Mouse (Mus musculus) limb, embryonic 11.5 days (tissue): ENCODE results near the gene Gm10134. TPM values are rescaled to one million over a fixed set of nuclear protein-coding genes. Genes with fewer than 3 reads are reported as not detected.

Source experiments
- ATAC-seq: fragments of 200-750 bp; cut with Nextera tagmentation; 2 replicates; pipeline ENCODE4 v1.8.0; 2017; ENCODE audit warnings: low read depth; ENCODE audit not compliant: insufficient number of reproducible peaks, low FRiP score, low TSS enrichment
- DNase-seq: peaks from one replicate; pipeline ENCODE4 v3.0.0-alpha.2; 2015; ENCODE audit warnings: low spot score
- H3K27ac ChIP-seq: fragments of 300-500 bp; sonication (generic); replicated peaks from 2 replicates; pipeline ENCODE4 v1.5.1; 2014; ENCODE audit warnings: low read depth, mild to moderate bottlenecking, low read length
- H3K27me3 ChIP-seq: fragments of 300-500 bp; sonication (generic); 2 replicates; pipeline ENCODE4 v1.6.1; 2014; ENCODE audit warnings: mild to moderate bottlenecking, low read length, mixed read lengths; ENCODE audit not compliant: control insufficient read depth, insufficient read depth
- H3K36me3 ChIP-seq: fragments of 300-500 bp; sonication (generic); 2 replicates; pipeline ENCODE4 v1.6.1; 2014; ENCODE audit warnings: mild to moderate bottlenecking, low read length, moderate library complexity, mixed read lengths; ENCODE audit not compliant: control insufficient read depth, insufficient read depth
- H3K4me1 ChIP-seq: fragments of 300-500 bp; sonication (generic); 2 replicates; pipeline ENCODE4 v1.6.1; 2014; ENCODE audit warnings: low read length, mixed read lengths; ENCODE audit not compliant: control insufficient read depth, insufficient read depth
- H3K4me2 ChIP-seq: fragments of 300-500 bp; sonication (generic); 2 replicates; pipeline ENCODE4 v1.6.1; 2014; ENCODE audit warnings: low read depth, mild to moderate bottlenecking, moderate library complexity; ENCODE audit not compliant: severe bottlenecking
- H3K4me3 ChIP-seq: fragments of 300-500 bp; sonication (generic); 2 replicates; pipeline ENCODE4 v1.5.1; 2014; ENCODE audit warnings: low read depth, low read length
- H3K9ac ChIP-seq: fragments of 300-500 bp; sonication (generic); 2 replicates; pipeline ENCODE4 v1.6.1; 2014; ENCODE audit warnings: mild to moderate bottlenecking, low read length
- H3K9me3 ChIP-seq: fragments of 300-500 bp; sonication (generic); 2 replicates; pipeline ENCODE4 v1.6.1; 2016; ENCODE audit warnings: low read length; ENCODE audit not compliant: control insufficient read depth
- WGBS: fragments of 180-500 bp; shearing (Covaris S2); extraction: QIAGEN DNeasy Blood & Tissue Kit; methylation state at CpG from one replicate; pipeline ENCODE4 v1.1.7; 2014; 5-methylcytosine and 5-hydroxymethylcytosine counted together
- polyA plus RNA-seq: library from polyadenylated mRNA; unstranded; fragments of >200 nt; fragmentation: Nextera tagmentation; extraction: Ambion mirVana; gene quantifications from 2 replicates; pipeline ENCODE4 v1.2.1, GENCODE M21; 2014

Gm10134 gene
- polyA plus RNA-seq, result not detected in 2 replicates

- H3K36me3 ChIP-seq, result no peaks in the 10 kb centered on the region
- H3K27ac ChIP-seq, result no peak within 1 kb of the TSS
- H3K4me3 ChIP-seq, result no peak within 1 kb of the TSS
- ATAC-seq (no peak), DNase-seq (no peak)
- H3K9me3 ChIP-seq, result no peaks in the 10 kb centered on the region
- H3K4me2 ChIP-seq, result no peak within 1 kb of the TSS
- H3K27me3 ChIP-seq, result no peaks in the 10 kb centered on the region
- H3K4me1 ChIP-seq, result no peaks in the 10 kb centered on the region
- 74% methylated on average over 3 of the region's 3 CpGs for WGBS
- no peak within 1 kb of the TSS for H3K9ac ChIP-seq
Measured at GRCm38 (mm10) chr2:28505795-28506194, at the start of gene Gm10134. Gm10134 (plus strand) TSS chr2:28506095.

GRCm38 (mm10) chr2:28456616-28457015, 49.3 kb upstream of the Gm10134 start:
- Histone ChIP-seq H3K36me3 (peaks cover 2% of the 10 kb centered on the region; the same call in 1 of the 2 replicates), H3K4me1 (no peaks in the 10 kb centered on the region), H3K9me3 (no peaks in the 10 kb centered on the region), H3K9ac (no peak overlapping the region), H3K4me2 (no peak overlapping the region), H3K27ac (no peak overlapping the region), H3K4me3 (no peak overlapping the region), H3K27me3 (no peaks in the 10 kb centered on the region)
- WGBS, result 80% methylated on average over 1 of the region's 1 CpGs
- ATAC-seq (no peak), DNase-seq (no peak)

- H3K36me3 ChIP-seq, result no peaks in the 10 kb centered on the region; the same call in 1 of the 2 replicates
- 43% methylated on average over 3 of the region's 3 CpGs for whole genome bisulfite sequencing
- ATAC-seq, result no peak
- H3K4me2 ChIP-seq, result no peak overlapping the region
- no peaks in the 10 kb centered on the region for H3K27me3 ChIP-seq
- H3K4me3 ChIP-seq, result no peak overlapping the region
- peaks cover 2% of the 10 kb centered on the region for H3K4me1 ChIP-seq
- no peak overlapping the region for H3K9ac ChIP-seq
- peak; percentile 82 for DNase-seq
- H3K9me3 ChIP-seq, result no peaks in the 10 kb centered on the region
- no peak overlapping the region for H3K27ac ChIP-seq
Measured at GRCm38 (mm10) chr2:28463919-28464318, 42.0 kb upstream of the Gm10134 start.

GRCm38 (mm10) chr2:28464919-28465318, 41.0 kb upstream of the Gm10134 start:
- ATAC-seq (no peak), DNase-seq (no peak)
- H3K4me3 ChIP-seq, result no peak overlapping the region
- no peak overlapping the region for H3K4me2 ChIP-seq
- H3K9me3 ChIP-seq, result no peaks in the 10 kb centered on the region
- peaks cover 8% of the 10 kb centered on the region for H3K36me3 ChIP-seq
- 85% methylated on average over 9 of the region's 9 CpGs for WGBS
- no peaks in the 10 kb centered on the region for H3K27me3 ChIP-seq
- H3K27ac ChIP-seq, result no peak overlapping the region
- H3K4me1 ChIP-seq, result peaks cover 2% of the 10 kb centered on the region
- H3K9ac ChIP-seq, result no peak overlapping the region

GRCm38 (mm10) chr2:28465836-28466518, 39.9 kb upstream of the Gm10134 start, which contains the start of gene 1700007K13Rik:
1700007K13Rik (minus strand) TSS chr2:28466332.
- Histone ChIP-seq H3K4me2 (peak within 1 kb of the TSS; percentile 62), H3K9ac (peak within 1 kb of the TSS; percentile 13; the same call in 1 of the 2 replicates), H3K4me3 (peak within 1 kb of the TSS; percentile 27), H3K4me1 (peaks cover 2% of the 10 kb centered on the region), H3K27me3 (no peaks in the 10 kb centered on the region), H3K36me3 (peaks cover 12% of the 10 kb centered on the region), H3K9me3 (no peaks in the 10 kb centered on the region), H3K27ac (no peak within 1 kb of the TSS)
- ATAC-seq, result peak; percentile 45; the same call in 1 of the 2 replicates
- peak; percentile 82 for DNase-seq
- 3% methylated on average over 25 of the region's 25 CpGs for WGBS

- Histone ChIP-seq H3K9ac (peak within 1 kb of the TSS; percentile 73), H3K4me3 (peak within 1 kb of the TSS; percentile 61), H3K4me1 (peaks cover 2% of the 10 kb centered on the region), H3K36me3 (peaks cover 12% of the 10 kb centered on the region), H3K9me3 (no peaks in the 10 kb centered on the region), H3K27ac (no peak within 1 kb of the TSS), H3K27me3 (no peaks in the 10 kb centered on the region), H3K4me2 (peak within 1 kb of the TSS; percentile 76)
- under 1% methylated on average over 52 of the region's 52 CpGs for WGBS
- peak; percentile 78; the same call in 1 of the 2 replicates for ATAC-seq
- DNase-seq, result peak; percentile 92
Measured at GRCm38 (mm10) chr2:28467860-28468485, 37.9 kb upstream of the Gm10134 start, which contains the start of gene Mrps2. Mrps2 (plus strand) TSS chr2:28468066.

GRCm38 (mm10) chr2:28468486-28469225, 37.2 kb upstream of the Gm10134 start:
- peaks cover 2% of the 10 kb centered on the region for H3K4me1 ChIP-seq
- no peak for DNase-seq
- no peaks in the 10 kb centered on the region for H3K27me3 ChIP-seq
- peak overlapping the region; percentile 76 for H3K4me2 ChIP-seq
- H3K27ac ChIP-seq, result no peak overlapping the region
- H3K4me3 ChIP-seq, result peak overlapping the region; percentile 61
- H3K9ac ChIP-seq, result peak overlapping the region; percentile 73
- 57% methylated on average over 18 of the region's 18 CpGs for WGBS
- no peaks in the 10 kb centered on the region for H3K9me3 ChIP-seq
- ATAC-seq, result no peak
- peaks cover 12% of the 10 kb centered on the region for H3K36me3 ChIP-seq

- no peak overlapping the region for H3K4me3 ChIP-seq
- ATAC-seq (no peak), DNase-seq (no peak)
- WGBS, result 97% methylated on average over 14 of the region's 14 CpGs
- H3K9ac ChIP-seq, result no peak overlapping the region
- H3K4me1 ChIP-seq, result peaks cover 2% of the 10 kb centered on the region
- H3K36me3 ChIP-seq, result peaks cover 12% of the 10 kb centered on the region
- no peak overlapping the region for H3K27ac ChIP-seq
- H3K27me3 ChIP-seq, result no peaks in the 10 kb centered on the region
- no peaks in the 10 kb centered on the region for H3K9me3 ChIP-seq
- H3K4me2 ChIP-seq, result no peak overlapping the region
Measured at GRCm38 (mm10) chr2:28469461-28469860, 36.4 kb upstream of the Gm10134 start.
